In genomic region chr8:12467386-12468326, GRCm38 (mm10) we compare ENCODE assay signal across 15 mouse cellular contexts.
DNase-seq lines count a peak whose midpoint lies in the region; ATAC-seq lines count a peak whose summit lies in the region.
"Had no signal": no experiment of that assay in that cellular context is flagged by ENCODE, and none has a peak within 500 bp of the region (broad histone marks: within the 10 kb centered on the region; RNA-seq: fewer than 3 reads in every experiment).

No protein-coding gene starts in this region.

- H3K9ac ChIP-seq in limb, embryonic 11.5 days (ENCODE audit: low read length) = no peak overlapping the region
- no peak overlapping the region for H3K9ac ChIP-seq in midbrain, embryonic 15.5 days
- no peak overlapping the region for H3K9ac ChIP-seq in liver, embryonic 12.5 days
- no peak overlapping the region for H3K9ac ChIP-seq in intestine, embryonic 15.5 days
- H3K9ac ChIP-seq: hindbrain, embryonic 14.5 days; liver, embryonic 13.5 days had no signal

- no peak overlapping the region for H3K27ac ChIP-seq in limb, embryonic 11.5 days (replicated peaks; ENCODE audit: low read depth, low read length)
- no peak overlapping the region for H3K27ac ChIP-seq in limb, embryonic 10.5 days
- no peak overlapping the region for H3K27ac ChIP-seq in midbrain, embryonic 15.5 days
- no peak overlapping the region for H3K27ac ChIP-seq in liver, embryonic 12.5 days
- no peak overlapping the region for H3K27ac ChIP-seq in intestine, embryonic 15.5 days
- H3K27ac ChIP-seq: hindbrain, embryonic 14.5 days; kidney, postnatal 0 days; left cerebral cortex, adult 2 months; liver, embryonic 13.5 days had no signal

- no peaks in the 10 kb centered on the region for H3K36me3 ChIP-seq in limb, embryonic 11.5 days (ENCODE audit: control insufficient read depth, insufficient read depth, low read length)
- no peaks in the 10 kb centered on the region for H3K36me3 ChIP-seq in limb, embryonic 10.5 days
- H3K36me3 ChIP-seq in midbrain, embryonic 15.5 days (replicated peaks) = no peaks in the 10 kb centered on the region
- H3K36me3 ChIP-seq in liver, embryonic 12.5 days = no peaks in the 10 kb centered on the region
- H3K36me3 ChIP-seq in intestine, embryonic 15.5 days = no peaks in the 10 kb centered on the region
- H3K36me3 ChIP-seq: liver, embryonic 13.5 days had no signal

- peaks cover 3% of the 10 kb centered on the region; the same call in 1 of the 2 replicates for H3K4me1 ChIP-seq in limb, embryonic 11.5 days (ENCODE audit: control insufficient read depth, insufficient read depth, low read length)
- peaks cover 13% of the 10 kb centered on the region for H3K4me1 ChIP-seq in limb, embryonic 10.5 days
- 0 out of 2 replicates have a peak, but pooled peaks cover 7% of the 10 kb centered on the region for H3K4me1 ChIP-seq in midbrain, embryonic 15.5 days
- no peaks in the 10 kb centered on the region for H3K4me1 ChIP-seq in liver, embryonic 12.5 days
- H3K4me1 ChIP-seq in intestine, embryonic 15.5 days (replicated peaks) = no peaks in the 10 kb centered on the region
- H3K4me1 ChIP-seq: liver, embryonic 13.5 days had no signal

- 0 out of 2 replicates have a peak, but pooled peaks cover 3% of the 10 kb centered on the region for H3K27me3 ChIP-seq in limb, embryonic 11.5 days (ENCODE audit: control insufficient read depth, insufficient read depth, low read length)
- peaks cover 73% of the 10 kb centered on the region for H3K27me3 ChIP-seq in limb, embryonic 10.5 days (ENCODE audit: low read depth, poor library complexity, severe bottlenecking)
- H3K27me3 ChIP-seq in midbrain, embryonic 15.5 days (replicated peaks) = no peaks in the 10 kb centered on the region
- peaks cover 23% of the 10 kb centered on the region for H3K27me3 ChIP-seq in liver, embryonic 12.5 days (replicated peaks)
- H3K27me3 ChIP-seq in intestine, embryonic 15.5 days (replicated peaks) = no peaks in the 10 kb centered on the region

- DNase-seq in adrenal gland, postnatal 14 days = peak; percentile 14
- no peak for DNase-seq in adrenal gland, adult 2 months
- peak; percentile 48 for DNase-seq in limb, embryonic 11.5 days (ENCODE audit: low spot score)
- DNase-seq in limb, embryonic 10.5 days (ENCODE audit: low spot score) = no peak
- peak; percentile 19 for DNase-seq in embryo, embryonic 9.5 days (ENCODE audit: extremely low spot score)
- DNase-seq: gastrocnemius, postnatal 36 days; liver, embryonic 13.5 days; right cerebral cortex, postnatal 25 days; thymus, postnatal 14 days had no signal

- WGBS in limb, embryonic 11.5 days = 63% methylated on average over 36 of the region's 36 CpGs
- 74% methylated on average over 36 of the region's 36 CpGs for WGBS in limb, embryonic 10.5 days
- 67% methylated on average over 36 of the region's 36 CpGs for WGBS in midbrain, embryonic 15.5 days
- WGBS in liver, embryonic 12.5 days (ENCODE audit: insufficient replicate concordance) = 70% methylated on average over 36 of the region's 36 CpGs
- 76% methylated on average over 36 of the region's 36 CpGs for WGBS in intestine, embryonic 15.5 days

- H3K4me3 ChIP-seq in limb, embryonic 11.5 days (ENCODE audit: low read depth, low read length) = no peak overlapping the region
- no peak overlapping the region for H3K4me3 ChIP-seq in limb, embryonic 10.5 days
- no peak overlapping the region for H3K4me3 ChIP-seq in midbrain, embryonic 15.5 days
- no peak overlapping the region for H3K4me3 ChIP-seq in liver, embryonic 12.5 days
- no peak overlapping the region for H3K4me3 ChIP-seq in intestine, embryonic 15.5 days (replicated peaks)
- H3K4me3 ChIP-seq: left cerebral cortex, adult 2 months; liver, embryonic 13.5 days had no signal

- H3K4me2 ChIP-seq in limb, embryonic 11.5 days (ENCODE audit: low read depth, severe bottlenecking) = no peak overlapping the region
- H3K4me2 ChIP-seq in midbrain, embryonic 15.5 days = no peak overlapping the region
- no peak overlapping the region for H3K4me2 ChIP-seq in liver, embryonic 12.5 days
- H3K4me2 ChIP-seq in intestine, embryonic 15.5 days (replicated peaks) = no peak overlapping the region
- H3K4me2 ChIP-seq: hindbrain, embryonic 14.5 days; liver, embryonic 13.5 days had no signal

- 0 out of 2 replicates have a peak, but pooled peaks have one; percentile 65 for ATAC-seq in limb, embryonic 11.5 days (ENCODE audit: insufficient number of reproducible peaks, low FRiP score, low TSS enrichment, low read depth)
- 0 out of 2 replicates have a peak, but pooled peaks have one; percentile 27 for ATAC-seq in midbrain, embryonic 15.5 days (replicated peaks)
- ATAC-seq in liver, embryonic 12.5 days = no peak
- ATAC-seq in intestine, embryonic 15.5 days = no peak

- no peaks in the 10 kb centered on the region for H3K9me3 ChIP-seq in limb, embryonic 11.5 days (ENCODE audit: control insufficient read depth, low read length)
- H3K9me3 ChIP-seq in limb, embryonic 10.5 days (replicated peaks) = no peaks in the 10 kb centered on the region
- H3K9me3 ChIP-seq in midbrain, embryonic 15.5 days = no peaks in the 10 kb centered on the region
- H3K9me3 ChIP-seq in liver, embryonic 12.5 days (replicated peaks) = no peaks in the 10 kb centered on the region
- H3K9me3 ChIP-seq in intestine, embryonic 15.5 days = no peaks in the 10 kb centered on the region
- H3K9me3 ChIP-seq: liver, embryonic 13.5 days had no signal

Comparison
In these comparisons a context has a peak if more than half of its experiments do, and no peak if none do; other contexts are left out.
1. DNase-seq: peak in adrenal gland, postnatal 14 days (single experiment), limb, embryonic 11.5 days (single experiment) and embryo, embryonic 9.5 days (single experiment); none in adrenal gland, adult 2 months (single experiment) and limb, embryonic 10.5 days (single experiment).
2. ATAC-seq: peak in limb, embryonic 11.5 days (single experiment) and midbrain, embryonic 15.5 days (single experiment); none in liver, embryonic 12.5 days (single experiment) and intestine, embryonic 15.5 days (single experiment).